Mouse (Mus musculus) right cerebral cortex, adult 18-20 months (tissue): ENCODE measurements around the gene Vmn2r78.
"Not testable (repeated sequence)": the region's sequence is repeated elsewhere in the genome, so short reads cannot be mapped to it uniquely, and the experiment has no call there.

ENCODE experiments used
- DNase-seq: peaks from one replicate; pipeline ENCODE4 v3.0.0; 2022; ENCODE audit warnings: mixed read lengths

The Vmn2r78 gene

GRCm38 (mm10) chr7:86914794-86915193 lies at the start of gene Vmn2r78:
Vmn2r78 (plus strand) TSS chr7:86915094.
- not testable (repeated sequence) for DNase-seq

GRCm38 (mm10) chr7:86889470-86890469 lies 25.1 kb upstream of the Vmn2r78 start:
- DNase-seq, result no peak

GRCm38 (mm10) chr7:86937288-86937687 lies 22.4 kb downstream of the Vmn2r78 start:
- no peak for DNase-seq

- DNase-seq, result no peak
These were observed 79.8 kb downstream of the Vmn2r78 start for GRCm38 (mm10) chr7:86994700-86995099.

- DNase-seq, result not testable (repeated sequence)
These were observed 80.9 kb downstream of the Vmn2r78 start, which contains the start of gene Vmn2r79 for GRCm38 (mm10) chr7:86995815-86996214. Vmn2r79 (plus strand) TSS chr7:86996115.
